Mouse (Mus musculus) MEL (cell line): ENCODE measurements around the gene Galntl5.

Experiments used
- BHLHE40 ChIP-seq: IDR thresholded peaks from 2 replicates; pipeline ENCODE4 v1.6.1; 2012; ENCODE audit warnings: low read depth, mild to moderate bottlenecking, inconsistent platforms, low read length, improper control_type of control experiment, borderline replicate concordance
- CTCF ChIP-seq, 3 experiments: IDR thresholded peaks in 2 of 3; conservative IDR thresholded peaks in 1 of 3; 2 replicates each; pipeline ENCODE4 v1.5.1; 2011 to 2012; ENCODE audit warnings: low read length in 3 of 3, low read depth in 2 of 3, mild to moderate bottlenecking in 2 of 3, improper control_type of control experiment in 1 of 3, inconsistent platforms in 1 of 3, mixed read lengths in 1 of 3, moderate library complexity in 1 of 3; ENCODE audit not compliant: control insufficient read depth in 1 of 3, insufficient read depth in 1 of 3, poor library complexity in 1 of 3, severe bottlenecking in 1 of 3
- POLR2A ChIP-seq, 2 experiments: IDR thresholded peaks; 2 replicates each; pipeline ENCODE4 v1.6.1; 2011 to 2012; ENCODE audit warnings: low read length in 2 of 2, mild to moderate bottlenecking in 2 of 2, control low read depth in 1 of 2, improper control_type of control experiment in 1 of 2, low read depth in 1 of 2, moderate library complexity in 1 of 2; ENCODE audit not compliant: control insufficient read depth in 1 of 2, insufficient read depth in 1 of 2, poor library complexity in 1 of 2
- SIN3A ChIP-seq: IDR thresholded peaks from 2 replicates; pipeline ENCODE4 v1.6.1; 2012; ENCODE audit warnings: low read length, improper control_type of control experiment, inconsistent platforms

DNA sequence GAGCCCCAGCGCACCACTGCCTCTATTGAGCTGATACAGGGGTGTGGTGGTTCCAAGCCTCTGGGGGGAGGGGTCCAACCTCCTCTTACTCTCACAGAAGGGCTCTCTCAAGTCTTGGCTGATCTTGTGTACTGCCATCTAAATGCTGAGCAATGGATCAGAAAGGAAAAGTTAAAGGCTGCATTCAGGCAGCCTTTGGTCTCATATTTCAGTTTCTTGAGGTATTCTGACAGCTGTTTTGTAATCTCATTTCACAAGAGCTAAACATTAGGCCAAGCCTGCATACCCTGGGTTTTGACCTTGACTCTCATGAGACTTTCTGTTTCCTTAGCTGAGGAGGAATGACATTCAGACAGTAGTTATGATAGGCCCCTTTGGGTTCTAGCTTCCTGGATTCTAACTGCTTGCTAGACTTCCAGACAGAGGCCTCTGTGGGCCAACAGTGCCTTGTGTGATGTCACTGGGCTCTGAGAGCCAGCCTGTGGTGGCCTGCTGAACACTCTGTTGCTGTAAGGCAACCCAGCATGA, at the start of gene Galntl5:
- TF ChIP-seq CTCF (IDR thresholded peaks at IDR 0.05 in 2 of 3, conservative IDR thresholded peaks at IDR 0.05 in 1 of 3; ENCODE audit: control insufficient read depth in 1 of 3, insufficient read depth in 1 of 3, low read depth in 2 of 3, low read length in 3 of 3, poor library complexity in 1 of 3, severe bottlenecking in 1 of 3) (no peak), BHLHE40 (no peak), SIN3A (no peak), POLR2A (IDR thresholded peaks at IDR 0.05; ENCODE audit: control insufficient read depth in 1 of 2, insufficient read depth in 1 of 2, low read depth in 1 of 2, low read length in 2 of 2, poor library complexity in 1 of 2) (no peak)
